Mouse (Mus musculus) spleen, adult 2 months (tissue): ENCODE measurements around the gene Vwa8. TPM values are rescaled to one million over a fixed set of nuclear protein-coding genes. Genes with fewer than 3 reads are reported as not detected.
"Not testable (repeated sequence)": the region's sequence is repeated elsewhere in the genome, so short reads cannot be mapped to it uniquely, and the experiment has no call there.

Experiments
- DNase-seq, 2 experiments: peaks; one replicate each; pipeline versions ENCODE4 v3.0.0 to v3.0.0-alpha.2; 2012 to 2021; ENCODE audit warnings: low spot score in 2 of 2, low read depth in 1 of 2
- H3K27ac ChIP-seq: fragments of 200-500 bp; 2 replicates; pipeline ENCODE4 v1.5.1; 2012; ENCODE audit warnings: low read length, inconsistent platforms; ENCODE audit not compliant: insufficient read depth
- H3K27me3 ChIP-seq: fragments of 200-500 bp; 2 replicates; pipeline ENCODE4 v1.6.1; 2012; ENCODE audit warnings: mild to moderate bottlenecking, moderate library complexity, low read length, inconsistent platforms; ENCODE audit not compliant: control insufficient read depth, insufficient read depth
- H3K36me3 ChIP-seq: fragments of 200-500 bp; 2 replicates; pipeline ENCODE4 v1.6.1; 2012; ENCODE audit warnings: mild to moderate bottlenecking, low read length, inconsistent platforms; ENCODE audit not compliant: control insufficient read depth, insufficient read depth
- H3K4me1 ChIP-seq: fragments of 200-500 bp; 2 replicates; pipeline ENCODE4 v1.6.1; 2011; ENCODE audit warnings: inconsistent platforms; ENCODE audit not compliant: control insufficient read depth, insufficient read depth, insufficient read length
- H3K4me3 ChIP-seq: fragments of 200-500 bp; 2 replicates; pipeline ENCODE4 v1.5.1; 2011; ENCODE audit warnings: mild to moderate bottlenecking, inconsistent platforms; ENCODE audit not compliant: insufficient read depth, insufficient read length; ENCODE audit errors: extremely low read depth
- CTCF ChIP-seq: fragments of 200-500 bp; IDR thresholded peaks from 2 replicates; pipeline ENCODE4 v1.5.1; 2011; ENCODE audit warnings: mild to moderate bottlenecking, inconsistent platforms; ENCODE audit not compliant: insufficient read depth, insufficient read length, insufficient replicate concordance; ENCODE audit errors: extremely low read depth
- POLR2A ChIP-seq: fragments of 200-500 bp; IDR thresholded peaks from 2 replicates; pipeline ENCODE4 v1.6.1; 2011; ENCODE audit warnings: low read depth, low read length, inconsistent platforms
- WGBS: fragments of 180-500 bp; shearing (Covaris S2); methylation state at CpG from one replicate; pipeline ENCODE4 v1.1.7; 2018; 5-methylcytosine and 5-hydroxymethylcytosine counted together
- polyA plus RNA-seq: library from polyadenylated mRNA; depleted of rRNA; stranded (reverse); fragments of >200 nt; gene quantifications from 2 replicates; pipeline ENCODE4 v1.2.3, GENCODE M21; 2012

Gene Vwa8
- polyA plus RNA-seq, 1 experiment: 4.9 TPM

DNA sequence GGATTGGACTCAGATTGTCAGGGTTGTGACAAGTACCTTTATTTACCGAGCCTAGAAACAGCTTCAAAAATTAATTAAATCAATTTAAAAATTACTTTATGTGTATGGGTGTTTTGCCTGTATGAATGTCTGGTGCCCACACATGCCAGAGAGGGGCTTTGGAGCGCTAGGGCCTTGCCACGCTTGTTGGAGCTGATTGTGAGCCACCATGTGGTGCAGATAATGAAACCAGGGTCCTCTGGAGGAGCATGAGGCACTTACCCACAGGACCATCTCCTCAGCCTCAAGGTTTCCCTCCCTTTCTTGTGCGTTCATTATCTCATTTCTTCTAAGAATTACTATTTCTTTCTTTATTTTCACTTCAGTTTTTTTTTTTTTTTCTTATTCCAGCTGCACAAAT is 32.0 kb downstream of the Vwa8 start:
- TF ChIP-seq POLR2A: no peak
- TF ChIP-seq CTCF: no peak
- H3K27ac ChIP-seq: no peak overlapping the region
- 82% methylated on average over 4 of the region's 4 CpGs for WGBS
- DNase-seq: no peak
- no peaks in the 10 kb centered on the region for H3K4me1 ChIP-seq
- H3K27me3 ChIP-seq: no peaks in the 10 kb centered on the region
- H3K4me3 ChIP-seq: no peak overlapping the region
- H3K36me3 ChIP-seq: no peaks in the 10 kb centered on the region

DNA sequence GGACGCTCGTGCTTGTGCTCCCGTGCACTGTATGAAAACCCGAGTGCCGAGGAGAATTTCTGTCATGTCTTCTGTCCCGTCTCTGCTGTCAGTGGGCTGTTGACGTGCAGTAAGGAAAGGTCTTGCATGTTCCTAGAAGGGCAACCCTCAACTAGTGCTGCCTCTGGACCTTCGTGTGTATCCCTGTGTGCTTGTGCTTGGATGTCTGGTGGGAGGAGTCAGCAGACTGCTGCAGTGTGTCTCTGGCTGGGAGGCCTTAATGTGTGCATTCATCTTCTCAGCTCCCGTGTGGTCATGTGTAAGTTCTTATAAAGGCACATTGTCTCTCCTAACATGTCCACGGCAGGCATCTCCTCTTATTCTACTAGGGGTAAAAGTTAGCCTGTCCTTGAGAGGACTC is 32.7 kb downstream of the Vwa8 start:
- no peaks in the 10 kb centered on the region for H3K4me1 ChIP-seq
- H3K36me3 ChIP-seq: no peaks in the 10 kb centered on the region
- H3K27me3 ChIP-seq: no peaks in the 10 kb centered on the region
- no peak for TF ChIP-seq POLR2A
- no peak for TF ChIP-seq CTCF
- H3K4me3 ChIP-seq: no peak overlapping the region
- no peak overlapping the region for H3K27ac ChIP-seq
- WGBS: 95% methylated on average over 10 of the region's 10 CpGs
- no peak for DNase-seq

DNA sequence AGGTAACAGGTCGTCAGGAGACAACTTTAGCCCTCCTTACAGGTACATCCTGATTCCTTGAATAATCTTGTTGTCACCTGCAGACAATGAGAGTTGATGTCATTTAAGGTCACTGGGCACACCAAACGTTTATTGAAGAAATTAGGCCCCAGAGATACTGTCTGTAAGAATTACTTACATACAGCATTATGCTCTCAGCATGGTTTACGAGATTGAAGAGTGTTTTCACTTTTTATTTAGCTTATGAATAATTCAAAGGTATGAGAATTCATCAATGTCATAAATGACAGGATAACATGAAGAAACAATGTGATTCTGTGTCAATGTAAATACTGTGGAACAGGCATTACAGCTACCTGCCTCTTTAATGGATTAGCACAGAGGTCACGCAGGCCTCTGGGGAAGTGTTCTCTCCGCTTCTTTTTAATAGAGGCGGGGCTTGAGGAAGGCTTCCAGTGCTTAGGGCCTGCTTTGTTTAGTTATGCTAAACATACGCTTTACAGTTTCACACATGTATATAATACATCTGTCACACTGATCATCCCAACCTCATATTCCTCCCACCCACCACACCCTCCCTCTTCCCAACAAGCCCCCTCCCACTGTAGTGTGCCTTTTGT is 37.2 kb downstream of the Vwa8 start:
- Histone ChIP-seq H3K4me3 (no peak overlapping the region), H3K36me3 (no peaks in the 10 kb centered on the region), H3K27me3 (no peaks in the 10 kb centered on the region), H3K27ac (no peak overlapping the region), H3K4me1 (no peaks in the 10 kb centered on the region)
- no peak for DNase-seq
- TF ChIP-seq CTCF (no peak), POLR2A (no peak)
- 90% methylated on average over 7 of the region's 7 CpGs for WGBS

DNA sequence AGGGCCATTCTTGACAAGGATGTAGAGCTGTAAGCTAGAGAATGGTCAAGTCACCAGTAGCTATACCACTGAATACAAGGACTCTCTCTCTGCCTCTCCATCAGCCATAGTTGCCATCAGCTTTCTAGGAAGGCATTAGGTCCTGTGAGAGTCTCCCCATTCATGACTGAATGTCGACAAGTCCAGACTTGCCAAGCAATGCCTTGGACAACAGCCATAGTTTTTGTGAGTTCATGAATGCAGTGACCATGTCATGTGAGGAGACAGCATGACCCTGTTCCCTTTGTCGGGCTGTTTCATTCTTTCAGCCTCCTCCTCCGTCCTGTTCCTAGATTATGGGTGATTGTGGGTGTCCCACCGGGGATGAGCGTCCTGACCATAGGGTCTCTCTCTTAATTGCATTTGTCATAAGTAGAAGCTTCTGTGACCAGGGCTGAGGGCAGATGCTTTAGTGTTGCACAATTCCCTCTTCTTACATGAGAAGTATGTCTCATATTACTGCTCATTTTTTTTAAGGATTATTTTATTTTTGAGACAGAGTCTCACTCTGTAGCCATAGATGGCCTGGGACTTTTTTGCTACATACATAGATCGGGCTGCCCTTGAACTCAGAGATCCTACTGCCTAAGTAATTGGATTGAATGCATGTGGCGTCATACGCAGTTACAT is 37.8 kb downstream of the Vwa8 start:
- WGBS: 94% methylated on average over 8 of the region's 8 CpGs
- DNase-seq: no peak
- H3K4me1 ChIP-seq: no peaks in the 10 kb centered on the region
- H3K36me3 ChIP-seq: no peaks in the 10 kb centered on the region
- H3K27ac ChIP-seq: no peak overlapping the region
- no peaks in the 10 kb centered on the region for H3K27me3 ChIP-seq
- TF ChIP-seq POLR2A (no peak), CTCF (no peak)
- H3K4me3 ChIP-seq: no peak overlapping the region

DNA sequence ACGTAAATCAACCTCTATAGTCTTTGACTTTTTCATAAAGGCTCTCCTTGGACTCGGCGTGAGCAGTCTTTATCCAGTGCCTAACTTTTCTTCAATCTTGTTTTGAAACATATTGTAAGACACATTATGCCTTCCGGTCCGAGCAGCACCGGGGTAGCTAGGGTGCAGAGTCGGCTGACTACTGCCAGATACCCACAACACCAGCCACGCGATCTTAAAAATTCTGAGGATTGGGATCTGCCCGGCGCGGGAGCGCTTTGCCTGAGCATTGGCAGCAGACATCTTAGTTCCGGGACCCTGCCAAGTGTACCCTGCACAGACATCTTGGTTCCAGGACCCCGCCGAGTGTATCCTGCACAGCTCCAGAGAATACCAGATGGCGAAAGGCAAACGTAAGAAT is 38.6 kb downstream of the Vwa8 start:
- H3K4me1 ChIP-seq, H3K36me3 ChIP-seq, H3K4me3 ChIP-seq, H3K27ac ChIP-seq, H3K27me3 ChIP-seq, DNase-seq: not testable (repeated sequence)
- 96% methylated on average over 16 of the region's 18 CpGs for WGBS

DNA sequence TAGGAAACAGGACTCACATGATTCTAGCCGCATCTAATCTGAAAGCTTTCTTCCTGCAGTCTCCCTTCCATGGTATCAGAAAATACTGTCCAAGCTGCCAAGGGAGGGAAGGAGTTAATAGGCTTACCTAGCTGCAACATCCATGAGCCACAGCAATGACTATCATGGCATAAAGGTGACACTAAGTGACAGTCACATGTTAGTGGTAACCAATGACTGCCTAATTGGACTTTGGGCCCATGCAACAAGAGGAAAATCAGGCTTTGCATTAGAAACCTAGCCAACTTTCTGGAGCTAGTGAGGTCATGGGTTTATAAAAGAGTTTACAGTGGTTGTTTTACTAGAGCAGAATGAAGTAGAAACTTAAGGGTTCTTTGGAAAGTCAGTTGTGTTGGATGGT is 46.6 kb downstream of the Vwa8 start:
- no peak for DNase-seq
- Histone ChIP-seq H3K27ac (no peak overlapping the region), H3K4me1 (peaks cover 3% of the 10 kb centered on the region; the same call in 1 of the 2 replicates), H3K4me3 (no peak overlapping the region), H3K36me3 (no peaks in the 10 kb centered on the region), H3K27me3 (no peaks in the 10 kb centered on the region)
- TF ChIP-seq POLR2A (no peak), CTCF (no peak)
- WGBS: 91% methylated on average over 1 of the region's 1 CpGs

DNA sequence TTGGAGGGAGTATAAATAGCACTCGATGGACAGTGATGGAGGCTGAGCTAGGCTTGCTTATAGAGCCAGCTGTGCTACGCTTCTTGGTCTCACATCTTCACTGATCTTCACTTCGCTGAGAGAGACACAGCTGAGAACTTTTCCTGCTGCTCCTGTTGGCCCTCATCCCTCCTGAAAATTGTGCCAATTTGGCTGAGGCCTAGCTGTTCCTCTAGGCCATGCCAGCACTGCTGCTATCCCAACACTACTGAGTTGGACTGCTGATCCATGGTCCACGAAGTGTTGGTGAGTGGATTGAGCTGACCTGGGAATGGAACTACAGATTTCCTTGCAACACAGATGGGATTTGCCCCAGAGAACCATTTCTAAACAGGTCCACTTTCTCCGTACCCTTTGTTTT is 47.4 kb downstream of the Vwa8 start:
- Histone ChIP-seq H3K4me1 (peaks cover 7% of the 10 kb centered on the region; the same call in 1 of the 2 replicates), H3K36me3 (no peaks in the 10 kb centered on the region), H3K27me3 (no peaks in the 10 kb centered on the region), H3K4me3 (no peak overlapping the region), H3K27ac (no peak overlapping the region)
- DNase-seq: no peak
- 66% methylated on average over 5 of the region's 5 CpGs for WGBS
- TF ChIP-seq POLR2A: no peak
- TF ChIP-seq CTCF: no peak
